Mouse (Mus musculus) B cell, adult (primary cell): ENCODE results near the gene Olfr1349. TPM values are rescaled to one million over a fixed set of nuclear protein-coding genes. Genes with fewer than 3 reads are reported as not detected.

ENCODE experiments used
- total RNA-seq: library from RNA; stranded (reverse); gene quantifications from 4 replicates; pipeline ENCODE4 v1.2.4, GENCODE M21; 2023; ENCODE audit not compliant: inconsistent age

Olfr1349 gene
- total RNA-seq: not detected in 4 replicates

DNA sequence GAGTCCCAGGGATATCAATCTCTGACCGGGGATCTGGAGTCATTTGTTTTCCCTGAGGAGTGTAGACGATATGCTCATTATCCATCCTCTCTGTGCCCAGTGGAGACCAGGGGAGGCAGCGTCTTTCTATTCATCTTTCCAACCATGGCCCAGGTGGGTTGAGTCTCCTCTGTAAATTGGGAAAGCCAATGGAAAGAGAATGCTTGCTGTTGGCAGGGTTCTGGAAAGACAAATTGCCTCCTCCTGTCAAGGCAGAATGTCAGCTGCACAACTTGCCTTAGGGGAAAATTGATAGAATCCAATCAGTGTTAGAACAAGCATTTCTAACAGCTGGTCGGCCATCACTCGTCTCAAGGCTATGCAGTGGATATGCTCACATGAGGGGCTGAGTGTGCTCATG is at the start of gene Olfr1349:
Gene Olfr1349, minus strand, starts transcription at position 101 of the 400 bp plus-strand sequence.

DNA sequence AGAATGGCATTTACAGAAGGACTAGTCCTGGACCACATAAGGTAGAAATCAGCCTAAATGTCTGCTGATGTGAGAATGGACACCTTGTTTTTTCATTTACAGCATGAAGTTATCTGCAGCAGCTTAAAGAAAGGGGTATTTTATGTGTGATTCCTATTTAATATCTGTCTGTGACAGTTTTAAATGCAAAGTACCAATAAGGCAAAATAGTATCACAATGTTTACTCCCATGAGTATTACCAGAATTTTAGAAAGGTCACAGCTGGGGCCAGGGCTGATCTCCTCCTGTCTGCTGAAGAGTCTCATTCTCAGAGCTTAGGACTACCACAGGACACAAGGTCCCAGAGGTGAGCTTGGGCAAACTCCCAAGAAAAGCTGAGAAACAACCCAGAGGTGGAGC is 41.8 kb upstream of the Olfr1349 start, which contains the start of gene Olfr1350:
Gene Olfr1350, plus strand, starts transcription at position 301 of the 400 bp plus-strand sequence.

DNA sequence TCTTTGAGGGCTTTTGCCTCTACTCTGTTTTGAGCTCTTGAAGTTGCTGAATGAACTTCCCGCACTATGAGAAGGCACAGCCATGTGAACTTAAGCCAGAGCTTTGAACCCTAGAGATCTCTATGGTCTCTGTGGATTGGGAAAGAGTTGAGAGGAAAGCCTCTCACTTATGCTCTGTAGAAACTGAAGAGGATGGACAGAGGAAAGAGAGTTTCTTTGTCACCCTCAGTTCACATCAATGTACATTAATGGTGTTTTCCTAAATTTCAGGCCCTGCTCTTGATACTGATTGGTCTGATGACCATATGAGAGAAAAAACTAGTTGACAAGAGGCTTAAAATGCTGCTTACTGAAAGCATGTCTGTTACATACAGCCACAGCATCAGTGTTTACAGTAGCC is 14.1 kb downstream of the Olfr1349 start, which contains the start of gene Olfr1348:
Gene Olfr1348, minus strand, starts transcription at position 101 of the 400 bp plus-strand sequence.

DNA sequence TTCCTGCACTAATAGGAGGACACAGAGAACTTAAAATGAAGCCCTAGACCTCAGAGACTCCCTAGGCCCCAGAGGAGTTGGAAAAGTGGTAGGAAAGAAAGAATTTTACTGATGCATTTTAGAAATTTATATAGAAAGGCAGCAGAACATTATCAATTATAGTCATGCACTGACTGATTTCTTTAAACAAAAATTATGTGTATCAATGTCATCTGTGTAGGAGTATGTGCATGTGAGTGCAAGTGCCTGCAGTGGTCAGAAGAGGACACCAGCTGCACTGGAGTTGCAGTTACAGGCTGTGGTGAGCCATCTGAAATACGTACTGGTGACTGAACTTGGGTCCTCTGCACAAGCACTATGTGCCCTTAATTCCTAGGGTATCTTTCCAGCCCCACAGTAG is 23.1 kb downstream of the Olfr1349 start, which contains the start of gene Olfr1347:
Gene Olfr1347, minus strand, starts transcription at position 101 of the 400 bp plus-strand sequence.

DNA sequence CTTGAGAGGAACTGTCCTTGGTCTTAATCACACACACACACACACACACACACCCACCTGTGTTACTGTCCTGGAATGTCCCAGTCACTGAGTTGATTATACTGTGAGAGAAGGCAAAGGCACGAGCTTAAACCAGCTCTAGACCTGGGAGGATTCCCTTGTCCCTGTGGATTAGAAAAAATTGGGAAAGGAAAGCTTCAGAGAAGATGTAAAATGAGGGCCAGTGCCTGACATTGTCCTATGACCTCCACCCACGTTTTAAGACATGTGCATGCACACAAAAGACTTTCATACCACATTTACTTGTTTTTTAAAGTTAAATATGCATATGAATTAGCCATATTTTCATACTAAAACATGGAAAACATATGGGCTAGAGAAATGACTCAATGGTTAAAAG is 35.9 kb downstream of the Olfr1349 start, which contains the start of gene Olfr5:
Gene Olfr5, minus strand, starts transcription at position 101 of the 400 bp plus-strand sequence.

DNA sequence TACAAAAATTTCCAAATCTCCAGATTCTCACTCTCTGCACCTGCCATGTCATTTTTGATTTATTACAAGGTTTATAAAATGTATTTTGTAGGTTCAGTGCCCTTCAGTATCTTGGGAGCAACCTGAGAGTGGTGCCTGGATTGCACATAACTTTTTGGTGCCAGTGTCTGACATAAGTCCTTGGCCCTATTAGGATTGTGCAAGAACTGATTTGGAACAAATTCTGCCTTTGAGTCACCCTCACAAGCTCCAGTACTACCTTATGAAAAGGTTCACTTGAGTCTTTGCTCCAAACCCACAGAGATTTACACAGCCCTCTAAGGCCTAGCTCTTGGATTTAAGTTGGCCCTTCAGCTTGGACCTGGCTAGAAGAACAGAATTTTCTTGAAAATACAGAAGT is 55.8 kb downstream of the Olfr1349 start, which contains the start of gene Olfr1346:
Gene Olfr1346, plus strand, starts transcription at position 151 of the 400 bp plus-strand sequence.

Other genes with a start within 250 kb of the Olfr1349 start
- 7.2 to 8.5 TPM (median 7.8 TPM) in 4 replicates for gene Zfp667, start 236.4 kb downstream of the Olfr1349 start, total RNA-seq
- 1.6 to 4.0 TPM (median 2.1 TPM) in 4 replicates for gene Zfp583, start 191.7 kb downstream of the Olfr1349 start, total RNA-seq
- 0.48 to 0.99 TPM (median 0.68 TPM) in 4 replicates for gene Gm3854, start 179.2 kb downstream of the Olfr1349 start, total RNA-seq
- gene Zfp78, start 159.7 kb downstream of the Olfr1349 start, total RNA-seq: 1.1 to 2.4 TPM (median 1.8 TPM) in 4 replicates
- gene Zfp28, start 139.7 kb downstream of the Olfr1349 start, total RNA-seq: 3.7 to 6.1 TPM (median 4.8 TPM) in 4 replicates
- not detected in 4 replicates for gene Smim17, start 124.2 kb downstream of the Olfr1349 start, total RNA-seq
- not detected in 4 replicates for gene Gm20715, start 112.7 kb downstream of the Olfr1349 start, total RNA-seq
- gene Olfr1344, start 84.3 kb downstream of the Olfr1349 start, total RNA-seq: not detected in 4 replicates
- gene Olfr1336, start 66.8 kb downstream of the Olfr1349 start, total RNA-seq: 0.09 to 0.16 TPM (median 0.15 TPM) in 3 of 4 replicates, not detected in the other
- gene Olfr1346, start 55.8 kb downstream of the Olfr1349 start, total RNA-seq: not detected in 4 replicates
- not detected in 4 replicates for gene Olfr5, start 36.0 kb downstream of the Olfr1349 start, total RNA-seq
- gene Olfr1347, start 23.2 kb downstream of the Olfr1349 start, total RNA-seq: not detected in 4 replicates
- not detected in 4 replicates for gene Olfr1348, start 14.2 kb downstream of the Olfr1349 start, total RNA-seq
- gene Olfr1350, start 41.9 kb upstream of the Olfr1349 start, total RNA-seq: not detected in 4 replicates
- gene Zim1, start 173.5 kb upstream of the Olfr1349 start, total RNA-seq: not detected in 4 replicates
- 0.10 TPM in 1 of 4 replicates, not detected in the others for gene Peg3, start 207.5 kb upstream of the Olfr1349 start, total RNA-seq
- not detected in 4 replicates for gene Usp29, start 207.6 kb upstream of the Olfr1349 start, total RNA-seq